Mouse (Mus musculus): Measurements from ENCODE around the gene Tat.

Tat gene

GRCm38 (mm10) chr8:109990224-109990623 lies at the start of gene Tat:
Tat (plus strand) TSS chr8:109990437.
- DNase-seq (ENCODE audit: low read depth, low spot score), result no peak

DNA sequence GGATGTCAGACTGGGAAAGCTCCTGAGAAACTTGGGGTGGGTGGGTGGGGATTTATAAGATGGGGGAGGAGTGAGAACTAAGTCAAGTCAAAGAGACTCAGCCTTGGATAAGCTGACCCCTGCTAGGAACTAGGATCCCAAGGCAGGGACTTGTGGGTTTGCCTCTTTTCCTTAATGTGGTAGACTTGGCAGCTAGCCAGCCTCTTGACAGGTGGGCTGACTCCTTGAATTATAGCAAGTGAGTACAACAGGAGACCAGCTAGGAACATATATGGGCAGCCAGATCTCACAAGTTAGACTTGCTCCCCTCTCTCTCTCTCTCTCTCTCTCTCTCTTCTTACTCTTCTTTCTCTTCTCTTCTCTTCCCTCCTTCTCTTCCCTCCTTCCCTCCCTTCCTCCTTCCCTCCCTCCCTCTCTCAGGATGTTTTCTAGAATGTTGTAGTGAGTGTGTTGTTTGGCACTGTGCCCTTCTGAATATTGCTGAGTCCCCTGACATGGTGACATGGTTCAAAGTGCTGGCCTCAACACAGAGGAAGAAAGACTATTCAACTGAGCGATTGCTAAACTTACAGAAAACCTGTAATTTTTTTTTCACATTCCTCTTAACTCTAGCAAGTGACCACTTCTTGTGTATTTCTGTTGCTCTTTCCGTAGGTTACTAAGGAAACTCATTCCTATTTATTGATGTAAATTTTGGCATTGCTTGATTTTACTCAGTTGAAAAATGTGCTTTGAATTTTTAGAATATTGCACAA lies 48.5 kb upstream of the Tat start:
- no peak for DNase-seq (ENCODE audit: low read depth, low spot score)

GRCm38 (mm10) chr8:109945153-109945632 lies 45.0 kb upstream of the Tat start:
- DNase-seq (ENCODE audit: low read depth, low spot score), result peak; percentile 33

DNA sequence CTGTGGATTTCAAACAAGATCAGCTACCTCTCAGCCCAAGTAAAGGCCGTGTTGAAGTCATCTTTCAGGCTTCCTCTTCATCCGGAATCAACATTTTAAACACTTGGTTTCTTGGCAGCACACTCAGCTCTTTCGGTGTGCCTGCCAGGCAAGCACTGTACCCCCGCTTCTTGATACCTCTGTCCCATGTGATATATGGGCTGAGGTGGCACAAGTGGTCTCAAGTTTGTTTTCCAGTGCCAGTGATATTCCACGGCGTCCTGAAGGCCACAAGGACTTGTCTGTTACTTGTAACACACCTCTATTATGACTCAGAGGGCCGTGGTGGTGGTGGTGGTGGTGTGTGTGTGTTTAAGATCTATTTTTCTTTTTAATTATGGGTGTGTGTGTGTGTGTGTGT lies 44.5 kb upstream of the Tat start:
- no peak for DNase-seq (ENCODE audit: low read depth, low spot score)

DNA sequence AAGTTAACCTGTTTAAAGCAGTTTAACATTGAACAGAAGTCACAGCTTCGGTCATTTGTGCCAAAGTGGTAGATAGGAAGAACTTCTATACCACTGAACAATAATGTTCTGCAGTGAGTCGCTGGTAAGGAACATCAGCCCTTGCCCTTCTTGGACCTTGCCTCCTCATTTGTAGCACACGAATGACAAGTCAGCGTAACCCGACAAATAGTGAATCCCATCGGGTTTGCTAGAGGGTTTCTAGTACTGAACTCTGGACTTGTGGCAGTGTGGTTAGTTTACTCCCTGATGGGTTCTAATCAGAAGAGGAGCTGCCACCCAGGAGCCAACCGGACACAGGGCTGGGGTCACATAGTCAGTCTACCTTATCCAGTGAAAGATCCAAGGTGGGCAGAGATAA lies 44.0 kb upstream of the Tat start:
- no peak for DNase-seq (ENCODE audit: low read depth, low spot score)

GRCm38 (mm10) chr8:109947447-109948284 lies 42.6 kb upstream of the Tat start:
- peak; percentile 77 for DNase-seq (ENCODE audit: low read depth, low spot score)

DNA sequence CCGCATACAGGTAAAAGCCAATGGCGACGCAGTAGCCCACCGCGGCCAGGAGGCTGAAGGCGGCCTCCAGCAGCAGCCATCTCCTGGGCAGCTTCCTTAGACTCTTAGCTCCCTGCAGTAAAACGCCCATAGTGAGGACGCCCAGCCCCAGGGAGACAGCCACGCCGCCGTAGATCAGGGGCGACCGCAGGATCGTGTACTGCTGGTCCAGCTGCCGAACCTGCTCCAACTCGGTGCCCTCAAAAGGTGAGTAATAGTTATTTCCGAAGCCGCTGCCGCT lies 42.0 kb upstream of the Tat start:
- DNase-seq (ENCODE audit: low read depth, low spot score), result peak; percentile 33

DNA sequence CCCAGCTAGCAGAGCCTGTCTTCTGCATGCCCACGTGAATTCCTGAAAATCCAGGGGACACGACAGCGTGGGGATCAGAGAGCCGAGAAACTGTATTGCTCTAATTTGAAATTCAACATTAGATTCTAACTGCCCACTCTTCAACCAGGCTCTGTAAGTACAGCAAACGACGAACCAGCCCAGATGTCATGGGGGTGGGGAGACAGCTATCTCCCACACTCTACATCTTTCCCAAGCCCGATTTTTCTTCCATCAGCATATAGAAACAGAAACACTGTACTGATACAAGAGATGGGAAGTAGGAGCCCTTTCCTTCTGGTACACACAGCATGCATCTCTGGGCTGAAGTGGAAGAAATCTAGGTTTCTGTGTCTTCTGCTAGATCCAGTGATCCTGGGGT lies 38.1 kb upstream of the Tat start:
- peak; percentile 87 for DNase-seq (ENCODE audit: low read depth, low spot score)

GRCm38 (mm10) chr8:109954486-109954948 lies 35.7 kb upstream of the Tat start:
- peak; percentile 83 for DNase-seq (ENCODE audit: low read depth, low spot score)

- peak; percentile 72 for DNase-seq (ENCODE audit: low read depth, low spot score)
Measured at GRCm38 (mm10) chr8:109957167-109958028, 32.8 kb upstream of the Tat start.

- no peak for DNase-seq (ENCODE audit: low read depth, low spot score)
Measured at GRCm38 (mm10) chr8:109958036-109958655, 32.1 kb upstream of the Tat start.

DNA sequence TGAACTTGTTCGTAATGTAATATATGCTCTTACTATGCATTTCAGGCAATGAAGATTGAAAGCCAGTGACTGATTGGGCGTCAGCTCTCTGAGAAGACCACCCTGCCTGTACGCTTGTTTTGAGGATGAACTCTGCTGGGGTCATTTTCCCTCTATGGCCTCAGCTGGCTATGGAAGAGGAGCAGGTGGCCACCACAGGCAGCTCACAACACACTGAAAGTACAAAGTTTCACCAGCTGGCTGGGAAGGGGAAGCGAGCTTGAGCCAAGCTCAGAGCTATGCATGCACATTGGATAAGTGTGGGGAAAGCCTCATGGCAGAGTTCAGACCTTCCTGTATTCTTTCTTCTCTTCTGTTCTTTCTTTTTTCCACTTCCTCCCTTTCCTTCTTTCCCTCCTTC lies 31.1 kb upstream of the Tat start:
- no peak for DNase-seq (ENCODE audit: low read depth, low spot score)

GRCm38 (mm10) chr8:109961693-109962367 lies 28.4 kb upstream of the Tat start, which contains the start of gene Marveld3:
Marveld3 (minus strand) TSS chr8:109962203.
- peak; percentile 41 for DNase-seq (ENCODE audit: low read depth, low spot score)

DNA sequence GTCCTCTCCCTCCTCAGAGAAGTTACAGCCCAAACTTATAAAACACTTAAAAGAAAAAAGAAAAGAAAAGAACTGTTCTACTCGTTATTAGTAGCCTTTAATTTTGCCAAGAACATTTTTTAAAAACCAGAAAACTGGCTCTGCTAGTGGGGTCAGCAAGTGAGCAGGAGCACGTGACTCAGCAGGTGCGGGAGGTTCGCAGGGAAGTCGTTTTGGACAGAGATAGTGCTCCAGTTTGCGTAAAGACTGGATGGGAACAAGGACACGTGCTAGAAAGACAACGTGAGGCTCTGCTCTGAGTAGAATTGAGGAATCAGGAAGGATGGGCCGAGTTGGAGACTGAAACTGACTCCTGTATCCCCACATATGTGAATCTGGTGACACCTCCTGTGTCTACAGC lies 27.3 kb upstream of the Tat start:
- DNase-seq (ENCODE audit: low read depth, low spot score), result no peak

- no peak for DNase-seq (ENCODE audit: low read depth, low spot score)
Measured at GRCm38 (mm10) chr8:109963421-109963820, 26.8 kb upstream of the Tat start.

GRCm38 (mm10) chr8:109964106-109964505 lies 26.1 kb upstream of the Tat start:
- no peak for DNase-seq (ENCODE audit: low read depth, low spot score)

DNA sequence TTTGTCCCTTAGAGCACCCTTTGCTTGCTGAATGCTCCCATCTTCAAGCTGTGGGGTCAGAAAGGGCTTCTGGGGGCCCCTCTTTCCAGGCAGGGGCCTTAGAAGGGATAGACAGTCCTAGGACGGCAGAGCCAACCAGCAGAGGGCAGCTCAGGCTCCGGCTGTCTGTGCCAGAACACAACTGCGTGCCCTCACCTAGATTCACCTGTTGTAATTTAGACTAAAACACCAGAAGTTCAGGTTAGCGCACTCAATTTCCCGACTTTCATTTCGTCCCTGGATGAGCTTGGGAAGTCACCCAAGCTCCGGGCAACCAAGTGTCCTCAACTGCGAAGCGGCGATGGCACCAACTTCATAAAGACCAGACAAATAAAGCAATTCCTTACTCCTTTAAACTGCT lies 21.4 kb upstream of the Tat start:
- no peak for DNase-seq (ENCODE audit: low read depth, low spot score)

- peak; percentile 82 for DNase-seq (ENCODE audit: low read depth, low spot score)
Measured at GRCm38 (mm10) chr8:109970323-109970722, 19.9 kb upstream of the Tat start.

- DNase-seq (ENCODE audit: low read depth, low spot score), result no peak
Measured at GRCm38 (mm10) chr8:109972901-109973300, 17.3 kb upstream of the Tat start.

DNA sequence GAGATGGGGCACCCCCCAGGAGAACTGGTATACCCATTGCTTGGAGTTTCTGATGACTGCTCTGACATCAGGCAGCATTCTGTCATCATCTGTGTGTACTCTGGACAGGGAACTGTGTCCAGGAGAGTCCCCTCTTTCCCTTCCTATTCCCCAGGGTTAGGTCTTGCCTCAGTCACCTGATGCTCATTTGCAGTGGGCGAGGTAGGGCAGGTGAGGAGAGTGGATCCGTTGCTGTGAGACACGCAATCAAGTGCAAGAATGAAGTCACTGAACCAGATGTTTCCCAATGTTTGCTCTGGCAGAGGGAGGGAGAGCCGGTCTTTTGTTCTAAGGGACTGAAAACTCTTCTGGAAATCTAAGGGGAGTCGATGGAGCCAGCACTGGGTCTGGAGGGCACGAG lies 10.9 kb upstream of the Tat start:
- DNase-seq (ENCODE audit: low read depth, low spot score), result no peak

Data from brain, adult 2 months (tissue).